Mouse (Mus musculus) midbrain, embryonic 11.5 days (tissue): ENCODE measurements around the gene H13. TPM values are rescaled to one million over a fixed set of nuclear protein-coding genes. Genes with fewer than 3 reads are reported as not detected.
"Not testable (repeated sequence)": the region's sequence is repeated elsewhere in the genome, so short reads cannot be mapped to it uniquely, and the experiment has no call there.

Experiments used
- ATAC-seq: fragments of 200-750 bp; cut with Nextera tagmentation; 2 replicates; pipeline ENCODE4 v1.8.0; 2017; ENCODE audit warnings: moderate TSS enrichment, moderate library complexity; ENCODE audit not compliant: low FRiP score
- DNase-seq: peaks from one replicate; pipeline ENCODE4 v3.0.0; 2015; ENCODE audit warnings: low spot score; ENCODE audit errors: missing footprints
- H3K27ac ChIP-seq: fragments of 300-500 bp; sonication (generic); 2 replicates; pipeline ENCODE4 v1.5.1; 2014; ENCODE audit warnings: low read depth, low read length
- H3K27me3 ChIP-seq: fragments of 300-500 bp; sonication (generic); 2 replicates; pipeline ENCODE4 v1.6.1; 2014; ENCODE audit warnings: mild to moderate bottlenecking, low read length, moderate library complexity, mixed read lengths; ENCODE audit not compliant: control insufficient read depth, insufficient read depth
- H3K36me3 ChIP-seq: fragments of 300-500 bp; sonication (generic); 2 replicates; pipeline ENCODE4 v1.6.1; 2014; ENCODE audit warnings: mild to moderate bottlenecking, low read length, moderate library complexity, mixed read lengths; ENCODE audit not compliant: control insufficient read depth, insufficient read depth
- H3K4me1 ChIP-seq: fragments of 300-500 bp; sonication (generic); 2 replicates; pipeline ENCODE4 v1.6.1; 2014; ENCODE audit warnings: low read length; ENCODE audit not compliant: control insufficient read depth, insufficient read depth
- H3K4me2 ChIP-seq: fragments of 300-500 bp; sonication (generic); 2 replicates; pipeline ENCODE4 v1.6.1; 2014; ENCODE audit warnings: mild to moderate bottlenecking, moderate library complexity
- H3K4me3 ChIP-seq: fragments of 300-500 bp; sonication (generic); 2 replicates; pipeline ENCODE4 v1.5.1; 2014; ENCODE audit warnings: low read depth, low read length
- H3K9ac ChIP-seq: fragments of 300-500 bp; sonication (generic); 2 replicates; pipeline ENCODE4 v1.6.1; 2014; ENCODE audit warnings: low read length
- H3K9me3 ChIP-seq: fragments of 300-500 bp; sonication (generic); 2 replicates; pipeline ENCODE4 v1.6.1; 2016; ENCODE audit warnings: low read length; ENCODE audit not compliant: control insufficient read depth
- WGBS: fragments of 180-500 bp; shearing (Covaris S2); extraction: QIAGEN DNeasy Blood & Tissue Kit; methylation state at CpG from one replicate; pipeline ENCODE4 v1.1.7; 2014; 5-methylcytosine and 5-hydroxymethylcytosine counted together
- polyA plus RNA-seq: library from polyadenylated mRNA; unstranded; fragments of >200 nt; fragmentation: Nextera tagmentation; extraction: Ambion mirVana; gene quantifications from 2 replicates; pipeline ENCODE4 v1.2.1, GENCODE M21; 2014

H13 gene
- polyA plus RNA-seq, 1 experiment from 2014 or later: 119 TPM

DNA sequence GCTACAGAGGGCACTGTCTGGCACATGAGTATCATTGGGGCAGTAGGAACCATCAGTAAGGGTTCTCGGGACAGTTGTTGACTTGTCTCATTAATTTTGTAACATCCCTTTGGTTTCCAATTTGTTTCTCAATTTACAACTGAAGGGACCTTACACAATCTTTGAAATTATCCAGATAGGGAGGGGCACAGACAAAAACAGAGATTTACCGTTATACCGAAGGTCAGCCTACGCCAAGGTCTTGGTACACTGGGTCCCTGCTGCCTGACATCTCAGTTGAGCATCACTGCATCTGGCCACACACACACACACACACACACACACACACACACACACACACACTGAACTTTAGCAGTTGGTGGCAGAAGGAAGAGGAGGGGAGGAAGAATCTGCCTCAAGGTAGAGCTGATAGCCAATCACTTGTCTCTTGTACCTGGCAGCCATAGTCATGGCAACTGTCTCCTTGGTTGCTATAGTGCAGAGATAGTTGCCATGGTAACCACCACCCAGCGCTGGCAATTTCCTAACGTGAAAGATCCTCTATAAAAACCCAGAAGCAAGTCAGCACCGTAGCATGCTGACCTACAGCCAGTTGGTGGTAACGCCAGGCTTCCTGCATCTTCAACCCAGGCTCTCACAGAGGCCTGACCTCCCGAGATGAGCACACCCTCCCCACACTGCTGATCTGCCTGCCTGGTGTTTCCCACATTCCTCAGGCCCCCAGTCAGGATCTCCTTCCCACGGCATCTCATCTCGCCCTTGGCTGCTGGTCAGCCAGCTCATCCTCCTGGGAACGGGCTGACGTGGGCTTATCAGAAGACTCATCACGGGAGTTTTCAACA lies 15.2 kb upstream of the H13 start:
- H3K4me2 ChIP-seq: 0 out of 2 replicates have a peak overlapping the region, but pooled peaks have one; percentile 7
- WGBS: 55% methylated on average over 14 of the region's 14 CpGs
- ATAC-seq (peak; percentile 77), DNase-seq (peak; percentile 90)
- no peak overlapping the region for H3K27ac ChIP-seq
- H3K36me3 ChIP-seq: no peaks in the 10 kb centered on the region
- H3K9me3 ChIP-seq: no peaks in the 10 kb centered on the region
- no peak overlapping the region for H3K4me3 ChIP-seq
- H3K4me1 ChIP-seq: peaks cover 4% of the 10 kb centered on the region; the same call in 1 of the 2 replicates
- H3K27me3 ChIP-seq: no peaks in the 10 kb centered on the region
- no peak overlapping the region for H3K9ac ChIP-seq

DNA sequence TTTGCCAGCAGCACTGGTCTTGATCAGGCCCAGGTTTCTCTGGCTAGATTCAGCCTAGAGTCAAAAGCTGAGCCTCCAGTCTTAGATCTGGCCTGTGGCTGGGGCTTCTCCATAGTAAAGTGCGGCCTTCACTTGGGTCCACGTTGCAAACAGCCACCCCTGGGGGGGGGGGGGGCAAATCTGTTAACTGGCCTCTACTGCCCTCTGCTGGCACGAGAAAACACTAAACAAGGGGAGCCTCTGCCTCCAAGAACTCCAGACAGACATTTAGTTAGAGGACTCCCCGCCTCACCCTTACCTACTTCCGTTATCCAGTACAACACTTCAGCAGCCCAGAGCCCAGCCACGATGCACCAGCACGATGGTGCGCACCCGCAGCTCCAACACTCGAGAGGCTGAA lies 11.9 kb upstream of the H13 start:
- H3K4me2 ChIP-seq: no peak overlapping the region
- no peaks in the 10 kb centered on the region for H3K9me3 ChIP-seq
- ATAC-seq: no peak
- H3K36me3 ChIP-seq: no peaks in the 10 kb centered on the region
- peaks cover 4% of the 10 kb centered on the region; the same call in 1 of the 2 replicates for H3K4me1 ChIP-seq
- 65% methylated on average over 10 of the region's 10 CpGs for WGBS
- H3K27ac ChIP-seq: no peak overlapping the region
- H3K4me3 ChIP-seq: no peak overlapping the region
- no peak overlapping the region for H3K9ac ChIP-seq
- no peaks in the 10 kb centered on the region for H3K27me3 ChIP-seq
- no peak for DNase-seq

DNA sequence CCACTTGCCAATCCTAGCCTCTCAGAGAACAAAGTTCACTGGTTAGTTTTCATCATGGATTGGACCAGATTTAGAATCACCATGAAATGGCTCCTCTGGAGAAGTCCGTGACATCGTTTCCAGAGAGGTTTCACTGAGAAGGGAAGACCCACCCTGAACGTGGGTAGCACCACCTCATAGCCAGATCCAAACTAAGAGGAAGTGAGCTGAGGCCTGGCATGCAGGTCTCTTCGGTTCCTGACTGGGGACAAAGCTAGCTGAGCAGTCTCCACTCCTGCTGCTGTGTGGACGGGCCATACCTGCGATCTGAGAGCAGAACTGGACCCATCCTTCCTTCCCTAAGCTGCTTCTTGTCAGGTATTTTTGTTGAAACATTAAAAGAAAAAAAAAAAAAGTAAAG lies 8.1 kb upstream of the H13 start:
- H3K9me3 ChIP-seq: no peaks in the 10 kb centered on the region
- WGBS: 81% methylated on average over 6 of the region's 6 CpGs

DNA sequence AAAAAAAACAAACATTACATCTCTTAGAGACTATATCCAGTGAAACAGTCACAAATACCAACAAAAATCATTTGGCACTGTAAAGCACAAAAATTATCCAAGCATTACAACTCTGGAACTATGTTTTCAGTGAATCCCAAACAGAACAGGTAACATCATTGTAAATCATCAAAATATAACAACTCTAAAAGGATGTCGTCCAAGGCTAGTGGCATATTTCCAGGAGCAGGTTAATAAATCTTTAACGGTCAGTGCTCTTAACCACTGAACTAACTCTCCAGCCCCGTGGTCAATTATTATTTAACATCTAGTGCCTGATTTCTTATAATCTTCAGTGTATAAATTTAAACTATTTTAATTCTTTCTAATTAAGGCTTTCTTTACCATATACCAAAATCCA lies 3.1 kb upstream of the H13 start:
- H3K9me3 ChIP-seq, ATAC-seq, H3K27me3 ChIP-seq, H3K36me3 ChIP-seq, H3K4me3 ChIP-seq, H3K9ac ChIP-seq, H3K27ac ChIP-seq, DNase-seq, H3K4me2 ChIP-seq: not testable (repeated sequence)
- 81% methylated on average over 3 of the region's 3 CpGs for WGBS
- peaks cover 11% of the 10 kb centered on the region for H3K4me1 ChIP-seq

More for the DNA sequence above, 8.1 kb upstream of the H13 start:
- Histone ChIP-seq H3K4me2 (no peak overlapping the region), H3K9ac (no peak overlapping the region), H3K4me1 (no peaks in the 10 kb centered on the region), H3K36me3 (no peaks in the 10 kb centered on the region), H3K4me3 (no peak overlapping the region), H3K27me3 (no peaks in the 10 kb centered on the region), H3K27ac (no peak overlapping the region)
- ATAC-seq (no peak), DNase-seq (no peak)

DNA sequence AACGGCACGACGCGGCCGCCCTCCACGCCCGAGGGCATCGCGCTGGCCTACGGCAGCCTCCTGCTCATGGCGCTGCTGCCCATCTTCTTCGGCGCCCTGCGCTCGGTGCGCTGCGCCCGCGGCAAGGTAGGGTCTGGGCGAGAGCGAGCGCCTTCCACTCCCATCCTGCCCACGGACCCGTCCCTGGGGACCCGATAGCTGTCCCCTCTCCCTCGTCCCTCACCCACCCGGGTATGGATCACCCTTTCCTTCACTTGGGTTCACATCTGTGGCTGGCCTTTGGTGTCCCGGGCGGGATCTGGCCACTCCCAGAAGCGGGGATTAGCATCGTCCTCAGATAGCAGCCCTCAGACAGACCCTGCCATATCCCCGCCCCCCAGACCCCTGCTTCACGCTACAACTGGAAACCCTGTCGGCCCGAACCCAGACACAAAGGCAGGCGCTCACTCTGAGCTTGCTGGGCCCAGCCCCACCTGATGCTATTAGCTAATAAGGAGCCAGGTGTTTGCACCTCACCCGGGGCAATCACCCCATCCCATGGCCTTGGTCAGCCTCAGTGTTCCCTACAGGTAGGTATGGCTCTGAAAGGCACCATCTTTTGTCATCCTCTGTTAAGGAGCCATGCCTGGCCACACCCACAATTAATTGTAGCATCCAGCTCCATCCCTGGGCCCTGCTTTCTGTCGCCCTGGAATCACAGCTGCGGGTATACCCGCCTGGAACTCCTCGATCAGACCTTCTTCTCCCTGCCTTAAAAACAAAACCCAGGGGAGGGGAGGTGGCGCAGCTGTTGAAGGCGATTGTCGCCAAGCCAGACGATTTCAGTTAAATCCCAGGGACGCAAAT lies 601 bp downstream of the H13 start:
- no peaks in the 10 kb centered on the region for H3K27me3 ChIP-seq
- peak overlapping the region; percentile 96 for H3K4me3 ChIP-seq
- H3K9ac ChIP-seq: peak overlapping the region; percentile 96
- under 1% methylated on average over 46 of the region's 46 CpGs for WGBS
- H3K4me2 ChIP-seq: peak overlapping the region; percentile 83
- H3K27ac ChIP-seq: peak overlapping the region; percentile 97
- no peaks in the 10 kb centered on the region; the same call in 1 of the 2 replicates for H3K36me3 ChIP-seq
- no peaks in the 10 kb centered on the region for H3K9me3 ChIP-seq
- peaks cover 22% of the 10 kb centered on the region for H3K4me1 ChIP-seq
- ATAC-seq (peak; percentile 87), DNase-seq (peak; percentile 95)

DNA sequence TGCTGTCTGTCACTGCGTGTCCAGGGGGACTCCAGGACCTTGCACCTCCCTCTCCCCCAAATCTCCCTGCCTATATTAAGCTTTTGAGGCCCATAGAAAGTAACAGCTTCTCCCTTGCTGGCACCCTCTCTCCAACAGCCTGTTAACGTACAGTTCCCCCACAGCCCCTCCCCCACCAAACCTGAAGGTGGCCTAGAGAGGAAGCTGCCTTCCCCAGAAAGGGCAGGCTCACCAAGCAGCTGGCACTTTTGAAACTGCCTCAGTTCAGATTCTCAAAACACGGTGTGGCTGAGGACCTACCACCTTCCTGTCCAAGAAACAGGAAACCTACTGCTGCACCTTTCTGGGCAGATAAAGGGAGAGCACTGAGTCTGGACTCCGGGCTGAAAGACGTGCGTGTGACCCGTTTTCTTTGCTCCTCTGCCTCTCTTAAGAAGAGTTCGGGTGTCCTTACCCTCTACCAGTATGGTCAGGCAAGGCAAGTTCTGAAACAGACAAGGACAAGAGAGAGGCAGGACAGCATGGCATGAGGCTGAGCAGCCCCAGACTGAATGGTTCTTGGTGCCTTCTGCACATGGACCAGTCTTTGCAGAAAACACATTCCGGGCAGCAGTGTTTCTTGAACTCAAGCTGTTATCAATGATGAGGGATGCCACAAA lies 1.9 kb downstream of the H13 start:
- peak overlapping the region; percentile 96 for H3K9ac ChIP-seq
- H3K27me3 ChIP-seq: no peaks in the 10 kb centered on the region
- no peaks in the 10 kb centered on the region for H3K9me3 ChIP-seq
- peak overlapping the region; percentile 97; the same call in 1 of the 2 replicates for H3K27ac ChIP-seq
- peak overlapping the region; percentile 96 for H3K4me3 ChIP-seq
- H3K36me3 ChIP-seq: peaks cover 10% of the 10 kb centered on the region; the same call in 1 of the 2 replicates
- WGBS: 66% methylated on average over 9 of the region's 9 CpGs
- no peak for DNase-seq
- peaks cover 22% of the 10 kb centered on the region for H3K4me1 ChIP-seq
- no peak for ATAC-seq
- peak overlapping the region; percentile 83 for H3K4me2 ChIP-seq

DNA sequence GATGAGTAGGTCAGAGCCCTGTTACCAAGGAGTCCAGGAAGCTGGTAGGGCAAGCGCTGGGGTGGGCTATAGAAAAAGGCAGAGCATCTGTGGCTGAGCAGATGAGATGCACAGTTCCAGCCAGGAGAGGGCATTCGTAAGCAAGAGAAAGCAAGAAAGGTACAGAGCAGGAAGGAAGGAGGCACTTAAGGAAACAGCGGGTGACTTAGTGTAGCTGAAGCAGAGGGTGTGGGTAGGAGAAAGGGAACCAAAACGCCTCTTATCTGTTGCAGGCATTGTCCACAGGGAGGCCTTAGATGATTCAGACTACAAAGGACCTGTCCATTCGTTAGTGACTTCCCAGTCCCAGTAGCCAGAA lies 2.4 kb downstream of the H13 start:
- WGBS: 53% methylated on average over 5 of the region's 5 CpGs
- H3K4me3 ChIP-seq: peak overlapping the region; percentile 96
- peak overlapping the region; percentile 96 for H3K9ac ChIP-seq
- H3K9me3 ChIP-seq: no peaks in the 10 kb centered on the region
- no peak overlapping the region for H3K27ac ChIP-seq
- DNase-seq (no peak), ATAC-seq (no peak)
- peak overlapping the region; percentile 83 for H3K4me2 ChIP-seq
- H3K27me3 ChIP-seq: no peaks in the 10 kb centered on the region
- H3K36me3 ChIP-seq: peaks cover 12% of the 10 kb centered on the region; the same call in 1 of the 2 replicates
- peaks cover 22% of the 10 kb centered on the region for H3K4me1 ChIP-seq

DNA sequence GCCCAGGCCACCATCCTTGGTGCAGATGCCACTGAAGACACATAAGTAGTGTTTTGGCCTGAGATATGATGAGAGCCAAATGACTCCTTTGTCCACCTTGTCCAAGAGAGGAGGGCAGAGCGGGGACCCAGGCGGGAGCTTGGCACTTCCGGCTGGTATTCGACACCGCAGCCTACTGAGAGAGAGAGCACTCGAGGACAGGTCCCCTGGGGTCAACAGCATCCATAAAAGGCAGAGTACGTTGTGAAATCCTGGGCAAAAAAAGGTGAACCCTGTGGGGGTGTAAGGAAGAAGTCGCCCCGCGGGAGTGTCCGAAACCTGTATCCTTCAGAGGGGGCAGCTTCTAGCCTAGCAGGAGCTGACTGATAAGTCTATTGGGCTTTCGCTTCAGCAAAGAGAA lies 2.9 kb downstream of the H13 start:
- peak overlapping the region; percentile 96; the same call in 1 of the 2 replicates for H3K4me3 ChIP-seq
- H3K9me3 ChIP-seq: no peaks in the 10 kb centered on the region
- H3K9ac ChIP-seq: peak overlapping the region; percentile 96
- WGBS: 91% methylated on average over 12 of the region's 12 CpGs
- ATAC-seq (no peak), DNase-seq (no peak)
- H3K4me1 ChIP-seq: peaks cover 22% of the 10 kb centered on the region
- H3K27me3 ChIP-seq: no peaks in the 10 kb centered on the region
- H3K4me2 ChIP-seq: peak overlapping the region; percentile 83
- H3K36me3 ChIP-seq: peaks cover 16% of the 10 kb centered on the region; the same call in 1 of the 2 replicates
- H3K27ac ChIP-seq: no peak overlapping the region
